Mouse (Mus musculus): Measurements from ENCODE around the gene Nceh1. TPM values are rescaled to one million over a fixed set of nuclear protein-coding genes. Genes with fewer than 3 reads are reported as not detected.

Nceh1 gene
- polyA plus RNA-seq, 1 experiment from 2014 or later = 10.1 TPM

GRCm38 (mm10) chr3:27320613-27321495 is 138.1 kb downstream of the Nceh1 start:
- H3K36me3 ChIP-seq (ENCODE audit: control insufficient read depth, insufficient read depth, low read length) = no peaks in the 10 kb centered on the region
- no peak overlapping the region for H3K4me2 ChIP-seq (ENCODE audit: low read depth, low read length)
- 76% methylated on average over 9 of the region's 9 CpGs for WGBS
- no peak overlapping the region for H3K4me3 ChIP-seq (ENCODE audit: low read length)
- no peak overlapping the region for H3K27ac ChIP-seq (ENCODE audit: low read length)
- H3K27me3 ChIP-seq (replicated peaks; ENCODE audit: control insufficient read depth, insufficient read depth, low read length) = no peaks in the 10 kb centered on the region
- no peak overlapping the region for H3K9ac ChIP-seq (ENCODE audit: low read depth, low read length)
- peak; percentile 36; the same call in 1 of the 2 replicates for ATAC-seq
- peaks cover 5% of the 10 kb centered on the region; the same call in 1 of the 2 replicates for H3K4me1 ChIP-seq (ENCODE audit: control insufficient read depth, insufficient read depth, low read length)
- H3K9me3 ChIP-seq (ENCODE audit: control insufficient read depth, low read length) = no peaks in the 10 kb centered on the region

GRCm38 (mm10) chr3:27322591-27322990 is 139.8 kb downstream of the Nceh1 start:
- Histone ChIP-seq H3K9ac (ENCODE audit: low read depth, low read length) (no peak overlapping the region), H3K27me3 (replicated peaks; ENCODE audit: control insufficient read depth, insufficient read depth, low read length) (no peaks in the 10 kb centered on the region), H3K27ac (ENCODE audit: low read length) (no peak overlapping the region), H3K36me3 (ENCODE audit: control insufficient read depth, insufficient read depth, low read length) (no peaks in the 10 kb centered on the region), H3K4me3 (ENCODE audit: low read length) (no peak overlapping the region), H3K9me3 (ENCODE audit: control insufficient read depth, low read length) (no peaks in the 10 kb centered on the region), H3K4me1 (ENCODE audit: control insufficient read depth, insufficient read depth, low read length) (no peaks in the 10 kb centered on the region), H3K4me2 (ENCODE audit: low read depth, low read length) (no peak overlapping the region)
- 80% methylated on average over 9 of the region's 9 CpGs for WGBS
- no peak for ATAC-seq

- H3K27ac ChIP-seq (ENCODE audit: low read length) = no peak overlapping the region
- H3K4me1 ChIP-seq (ENCODE audit: control insufficient read depth, insufficient read depth, low read length) = no peaks in the 10 kb centered on the region
- no peaks in the 10 kb centered on the region for H3K27me3 ChIP-seq (replicated peaks; ENCODE audit: control insufficient read depth, insufficient read depth, low read length)
- 56% methylated on average over 5 of the region's 5 CpGs for WGBS
- H3K4me2 ChIP-seq (ENCODE audit: low read depth, low read length) = no peak overlapping the region
- ATAC-seq = no peak
- no peak overlapping the region for H3K4me3 ChIP-seq (ENCODE audit: low read length)
- no peak overlapping the region for H3K9ac ChIP-seq (ENCODE audit: low read depth, low read length)
- H3K9me3 ChIP-seq (ENCODE audit: control insufficient read depth, low read length) = no peaks in the 10 kb centered on the region
- no peaks in the 10 kb centered on the region for H3K36me3 ChIP-seq (ENCODE audit: control insufficient read depth, insufficient read depth, low read length)
Measured at GRCm38 (mm10) chr3:27323551-27323950, 140.8 kb downstream of the Nceh1 start.

- H3K9ac ChIP-seq (ENCODE audit: low read depth, low read length) = no peak overlapping the region
- 65% methylated on average over 4 of the region's 4 CpGs for whole genome bisulfite sequencing
- no peak overlapping the region for H3K4me3 ChIP-seq (ENCODE audit: low read length)
- H3K36me3 ChIP-seq (ENCODE audit: control insufficient read depth, insufficient read depth, low read length) = no peaks in the 10 kb centered on the region
- H3K4me1 ChIP-seq (ENCODE audit: control insufficient read depth, insufficient read depth, low read length) = no peaks in the 10 kb centered on the region
- no peaks in the 10 kb centered on the region for H3K9me3 ChIP-seq (ENCODE audit: control insufficient read depth, low read length)
- no peak overlapping the region for H3K4me2 ChIP-seq (ENCODE audit: low read depth, low read length)
- H3K27me3 ChIP-seq (replicated peaks; ENCODE audit: control insufficient read depth, insufficient read depth, low read length) = no peaks in the 10 kb centered on the region
- ATAC-seq = no peak
- no peak overlapping the region for H3K27ac ChIP-seq (ENCODE audit: low read length)
Measured at GRCm38 (mm10) chr3:27326633-27327191, 143.9 kb downstream of the Nceh1 start.

GRCm38 (mm10) chr3:27330706-27331105 is 147.9 kb downstream of the Nceh1 start:
- H3K36me3 ChIP-seq (ENCODE audit: control insufficient read depth, insufficient read depth, low read length) = no peaks in the 10 kb centered on the region
- WGBS = 86% methylated on average over 5 of the region's 5 CpGs
- no peak for ATAC-seq

More at GRCm38 (mm10) chr3:27330706-27331105, 147.9 kb downstream of the Nceh1 start:
- Histone ChIP-seq H3K9ac (ENCODE audit: low read depth, low read length) (no peak overlapping the region), H3K4me3 (ENCODE audit: low read length) (no peak overlapping the region), H3K9me3 (ENCODE audit: control insufficient read depth, low read length) (no peaks in the 10 kb centered on the region), H3K4me2 (ENCODE audit: low read depth, low read length) (no peak overlapping the region), H3K27me3 (replicated peaks; ENCODE audit: control insufficient read depth, insufficient read depth, low read length) (no peaks in the 10 kb centered on the region), H3K4me1 (ENCODE audit: control insufficient read depth, insufficient read depth, low read length) (no peaks in the 10 kb centered on the region), H3K27ac (ENCODE audit: low read length) (no peak overlapping the region)

Other genes with a start within 250 kb of the Nceh1 start
- gene Ect2, start 29.1 kb upstream of the Nceh1 start, polyA plus RNA-seq (2015; fragmentation: Nextera tagmentation; extraction: Ambion mirVana) = 38.6 and 41.7 TPM in 2 replicates
- gene Tnfsf10, start 134.1 kb downstream of the Nceh1 start, polyA plus RNA-seq (2015; fragmentation: Nextera tagmentation; extraction: Ambion mirVana) = 0.76 and 1.1 TPM in 2 replicates
- gene Ghsr, start 188.4 kb downstream of the Nceh1 start, polyA plus RNA-seq (2015; fragmentation: Nextera tagmentation; extraction: Ambion mirVana) = not detected in 2 replicates